Mouse (Mus musculus) gastrocnemius, postnatal 14 days (tissue): ENCODE measurements around the gene Tagln. TPM values are rescaled to one million over a fixed set of nuclear protein-coding genes. Genes with fewer than 3 reads are reported as not detected.

Experiments used
- DNase-seq: peaks from one replicate; pipeline ENCODE4 v3.0.0; 2021; ENCODE audit warnings: mixed read lengths
- intact Hi-C: fragments of 180-260 bp; cut with DNase I; formaldehyde crosslinking; loops from one replicate; pipeline ENCODE4 v1.15.1; 2025; ENCODE audit warnings: low total_unique reads
- microRNA-seq, 2 experiments: library from miRNA; unstranded; fragments of <30 nt; microRNA quantifications; one replicate each; pipeline ENCODE4 v1.2.0; 2021
- total RNA-seq, 2 experiments: library from RNA; stranded (reverse); gene quantifications; 2 replicates each; pipeline ENCODE4 v1.2.3; 2021

The Tagln gene
- total RNA-seq, 2 experiments from 2014 or later, result 43.4 to 64.7 TPM

- intact Hi-C loops, result no loop called here
- peak; percentile 76 for DNase-seq
Observed at GRCm38 (mm10) chr9:45917041-45917934, 18.6 kb downstream of the Tagln start.

DNA sequence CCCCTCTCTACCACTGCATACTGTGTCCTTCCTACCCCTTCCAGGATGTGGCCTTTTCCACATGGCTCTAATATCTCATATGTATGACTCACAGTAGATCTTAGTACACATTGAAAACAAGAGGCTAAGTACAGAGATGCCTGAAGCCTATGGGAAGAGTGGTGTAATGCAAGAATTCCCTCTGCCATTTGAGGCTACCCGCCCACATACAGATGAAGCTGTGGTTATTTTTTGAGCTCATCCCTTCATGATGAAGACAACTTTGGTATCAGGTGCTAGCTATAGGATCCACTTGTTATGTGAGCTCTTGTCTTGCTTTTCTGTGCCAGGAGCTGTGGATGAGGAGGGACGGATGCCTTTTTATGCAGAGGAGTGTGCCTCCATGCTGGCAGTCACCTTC is 20.2 kb downstream of the Tagln start:
- DNase-seq, result no peak
- intact Hi-C loops, result no loop called here

GRCm38 (mm10) chr9:45911673-45912072 is 24.2 kb downstream of the Tagln start:
- intact Hi-C loops, result loop anchor here (2.0 kb wide), 1 partner anchor 25 kb away; the partner anchor contains the start of gene Tagln
- peak; percentile 63 for DNase-seq

DNA sequence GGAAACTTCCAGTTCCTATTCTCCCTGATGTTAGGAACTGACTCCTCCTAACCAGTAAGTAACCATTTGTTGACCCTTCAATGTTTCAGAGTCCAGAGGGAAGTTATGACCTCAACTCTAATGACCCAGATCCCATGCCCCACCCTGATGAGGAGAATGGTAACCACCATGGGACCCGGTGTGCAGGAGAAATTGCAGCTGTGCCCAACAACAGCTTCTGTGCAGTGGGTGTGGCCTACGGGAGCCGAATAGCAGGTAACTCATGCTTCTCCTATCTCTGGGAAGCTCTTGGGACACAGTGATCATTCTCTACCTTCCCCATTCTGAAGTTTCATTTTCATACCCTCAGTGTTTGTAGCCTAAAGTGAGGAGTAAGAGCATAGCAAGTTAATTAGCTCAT is 24.9 kb downstream of the Tagln start:
- DNase-seq, result no peak
- intact Hi-C loops, result no loop called here

DNA sequence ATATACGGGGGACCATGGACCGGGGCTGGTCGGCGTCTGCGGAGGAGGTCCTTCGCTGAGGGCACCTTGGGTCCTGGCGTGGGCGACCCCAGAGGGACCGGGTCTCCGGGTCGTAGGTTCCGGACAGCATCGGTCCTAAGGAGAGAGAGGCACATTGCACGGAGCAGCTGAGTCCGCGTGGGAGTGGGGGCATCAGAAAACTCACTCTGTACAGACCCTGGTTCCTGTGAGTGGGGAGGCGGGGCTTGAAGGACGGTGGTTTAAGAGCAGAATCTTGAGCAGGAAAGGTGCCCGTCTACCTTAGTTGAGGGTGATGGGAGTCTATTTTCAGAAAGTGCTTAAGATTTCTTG is 28.8 kb downstream of the Tagln start:
- intact Hi-C loops, result no loop called here
- DNase-seq, result no peak

DNA sequence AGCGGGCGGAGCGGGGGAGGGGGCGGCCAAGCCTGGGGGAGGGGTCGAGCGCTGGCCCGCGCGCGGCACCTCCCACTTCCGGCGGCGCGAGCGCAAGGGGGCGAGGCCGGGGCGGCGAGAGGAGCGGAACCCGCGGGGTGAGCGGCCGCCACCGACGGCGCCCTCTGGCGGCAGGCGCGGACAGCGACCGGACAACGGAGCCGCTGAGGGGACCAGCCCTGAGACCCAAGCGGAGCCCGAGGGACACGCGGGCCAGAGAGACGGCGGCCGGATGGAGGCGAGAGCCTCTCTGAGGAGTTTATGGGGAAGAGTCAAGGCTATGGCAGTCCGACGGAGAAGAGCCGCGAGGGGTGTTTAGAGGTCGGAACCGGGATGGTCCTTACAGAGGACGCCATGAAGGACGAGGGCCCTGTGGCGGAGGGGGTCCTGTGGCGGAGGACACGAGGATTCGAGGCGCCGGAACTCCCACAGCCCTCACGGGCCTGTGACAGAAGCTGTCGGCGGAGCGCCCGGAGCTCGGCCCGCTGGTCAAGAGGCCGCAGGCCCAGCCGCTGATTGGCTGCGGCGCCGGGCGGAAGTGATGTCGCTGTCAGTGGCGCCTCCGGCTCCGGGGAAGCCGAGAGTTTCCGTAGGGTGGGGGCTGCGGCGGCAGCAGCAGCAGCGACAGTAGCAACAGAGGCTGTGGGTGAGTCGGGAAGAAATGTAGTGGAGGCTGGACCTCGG is 29.3 kb downstream of the Tagln start, which contains the start of the genes Pcsk7 and Rnf214:
Gene Pcsk7, plus strand, starts transcription at position 143 of the 723 bp plus-strand sequence.
Gene Rnf214, minus strand, starts transcription at position 557 of the 723 bp plus-strand sequence.
- intact Hi-C loops, result no loop called here
- peak; percentile 95 for DNase-seq

DNA sequence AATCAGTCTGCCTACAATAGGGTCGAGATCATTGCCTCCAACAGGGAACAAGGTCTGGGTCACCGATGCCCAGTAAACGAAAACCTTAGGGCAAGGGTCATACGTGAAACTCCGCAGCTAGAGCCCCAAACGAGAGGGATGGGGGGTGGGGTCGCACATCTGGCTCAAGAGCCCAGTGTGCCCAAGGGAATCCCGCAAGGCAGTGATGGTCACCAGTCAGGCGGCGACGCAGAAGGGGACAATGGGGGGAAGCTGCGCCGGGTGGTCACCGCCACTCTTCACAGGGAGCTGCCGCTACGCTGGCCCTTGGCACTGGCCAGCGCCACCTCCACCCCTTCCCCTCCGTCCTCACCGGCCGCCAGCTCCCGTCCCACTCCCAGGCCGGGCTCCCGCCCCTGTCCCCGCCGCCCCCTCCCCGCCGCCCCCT is 30.0 kb downstream of the Tagln start:
- DNase-seq, result peak; percentile 28
- intact Hi-C loops, result no loop called here

DNA sequence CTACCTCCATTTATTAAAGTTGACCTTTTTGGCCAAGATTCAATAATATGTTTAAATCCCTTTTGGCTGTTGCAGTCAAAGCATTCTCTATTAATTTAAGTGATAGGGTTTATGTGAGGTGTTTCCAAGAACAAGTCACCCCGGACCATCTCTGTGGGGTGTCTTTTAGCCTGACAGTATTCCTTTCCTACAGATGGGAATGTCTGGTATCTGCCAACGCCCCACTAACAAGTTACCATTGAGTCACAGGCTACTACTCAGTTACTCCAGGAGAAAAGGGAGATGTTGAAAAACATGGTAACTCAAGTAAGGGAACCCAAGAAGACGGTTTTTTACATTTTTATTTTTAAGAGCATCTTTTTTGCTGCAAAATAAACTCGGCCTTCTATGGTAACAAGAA is 30.7 kb downstream of the Tagln start:
- intact Hi-C loops, result no loop called here
- DNase-seq, result no peak

GRCm38 (mm10) chr9:45893681-45894080 is 42.2 kb downstream of the Tagln start:
- no peak for DNase-seq
- intact Hi-C loops, result no loop called here

Small RNA genes within 50 kb of the gene (microRNA-seq; reads per million reads assigned to microRNA genes)
- 0 reads per million in 2 experiments for gene Mir7087

Other genes with a start within 250 kb of the Tagln start
- gene Cep164, start 107.4 kb downstream of the Tagln start, total RNA-seq, result 1 to 10 TPM; 2.7 to 3.7 TPM
- gene Bace1, start 97.5 kb downstream of the Tagln start, total RNA-seq, result 10 to 100 TPM; 41.0 to 55.8 TPM
- 10 to 100 TPM; 13.7 to 13.9 TPM for gene Pcsk7, start 29.6 kb downstream of the Tagln start, total RNA-seq
- 10 to 100 TPM; 21.2 to 25.9 TPM for gene Rnf214, start 29.1 kb downstream of the Tagln start, total RNA-seq
- 10 to 100 TPM; 53.8 to 60.0 TPM for gene Sidt2, start 19.2 kb upstream of the Tagln start, total RNA-seq
- gene Pafah1b2, start 76.6 kb upstream of the Tagln start, total RNA-seq, result 10 to 100 TPM; 45.7 to 51.0 TPM
- gene Sik3, start 76.8 kb upstream of the Tagln start, total RNA-seq, result 10 to 100 TPM; 37.4 TPM